Mouse (Mus musculus) urinary bladder, postnatal 10 days (tissue): ENCODE measurements around the gene Hoxd4.

Experiments used
- DNase-seq: peaks from one replicate; pipeline ENCODE4 v3.0.0; 2022; ENCODE audit warnings: low spot score

Gene Hoxd4

GRCm38 (mm10) chr2:74711721-74712621 lies at the start of gene Hoxd4, which contains the start of gene Hoxd3:
Hoxd4 (plus strand) TSS chr2:74711929.
Hoxd3 (plus strand) TSS chr2:74711927.
- DNase-seq = no peak

DNA sequence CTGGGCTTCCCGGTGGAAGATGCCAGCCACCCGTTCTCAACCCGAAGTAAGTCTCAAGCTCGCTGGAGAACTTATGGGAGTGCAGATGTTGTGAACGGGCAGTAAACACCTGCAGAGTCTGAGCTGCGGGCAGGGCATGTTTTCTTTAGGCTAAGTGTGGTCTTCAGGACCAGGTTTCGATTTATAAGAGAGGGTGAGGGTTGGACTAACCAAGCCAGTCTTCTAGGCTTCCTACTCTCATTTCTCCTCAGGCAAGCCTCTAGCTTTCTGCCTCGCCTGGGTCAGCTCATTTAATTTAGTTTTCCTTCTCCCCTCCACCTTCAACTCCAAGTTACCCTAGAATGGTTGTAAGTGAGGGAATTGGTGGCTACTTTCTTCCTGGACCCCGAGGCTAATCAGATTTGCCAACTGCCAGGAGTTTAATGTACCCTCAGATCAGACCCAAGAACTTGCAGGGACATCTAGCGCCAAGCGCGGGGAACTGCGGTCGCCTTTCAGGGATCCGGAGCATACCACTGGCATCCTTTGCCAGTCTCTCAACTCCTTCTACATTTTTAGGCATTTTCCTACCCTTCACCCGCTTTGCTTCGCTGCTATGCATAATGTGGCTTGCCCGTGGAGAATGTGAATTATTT lies 48.3 kb upstream of the Hoxd4 start:
- no peak for DNase-seq

- DNase-seq = no peak
Observed at GRCm38 (mm10) chr2:74666411-74666810, 45.3 kb upstream of the Hoxd4 start.

DNA sequence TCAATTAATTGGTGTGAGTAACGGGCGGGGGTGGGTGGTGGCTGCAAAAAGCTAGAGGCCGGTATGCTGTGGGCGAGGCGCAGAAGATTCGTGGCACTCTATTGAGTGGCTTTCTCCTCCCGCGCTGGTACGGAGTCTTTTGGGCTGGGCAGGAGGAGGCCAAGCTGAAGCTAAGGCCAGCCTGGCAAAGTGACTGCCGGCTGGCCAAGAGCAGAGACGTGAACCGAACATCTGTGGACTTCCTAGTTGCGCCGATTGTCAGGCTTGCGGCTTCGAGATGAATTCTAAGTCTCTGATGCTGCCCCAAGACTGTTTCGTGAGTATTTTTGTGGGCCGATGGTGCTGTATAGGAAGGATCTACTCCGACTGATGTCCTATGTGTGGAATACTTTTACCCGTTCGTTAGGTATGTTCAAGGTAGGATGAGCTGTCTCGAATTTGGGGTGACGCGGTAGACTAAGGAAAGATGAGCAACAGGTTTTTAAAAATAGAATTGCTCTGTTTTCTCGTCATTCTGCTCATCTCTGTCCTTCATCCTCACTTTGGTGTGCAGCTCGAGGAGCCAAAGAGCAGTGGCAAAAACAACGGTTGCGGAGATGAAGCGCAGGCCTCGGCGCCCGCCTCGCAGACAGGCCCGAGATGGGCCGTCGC lies 44.4 kb upstream of the Hoxd4 start:
- DNase-seq = no peak

DNA sequence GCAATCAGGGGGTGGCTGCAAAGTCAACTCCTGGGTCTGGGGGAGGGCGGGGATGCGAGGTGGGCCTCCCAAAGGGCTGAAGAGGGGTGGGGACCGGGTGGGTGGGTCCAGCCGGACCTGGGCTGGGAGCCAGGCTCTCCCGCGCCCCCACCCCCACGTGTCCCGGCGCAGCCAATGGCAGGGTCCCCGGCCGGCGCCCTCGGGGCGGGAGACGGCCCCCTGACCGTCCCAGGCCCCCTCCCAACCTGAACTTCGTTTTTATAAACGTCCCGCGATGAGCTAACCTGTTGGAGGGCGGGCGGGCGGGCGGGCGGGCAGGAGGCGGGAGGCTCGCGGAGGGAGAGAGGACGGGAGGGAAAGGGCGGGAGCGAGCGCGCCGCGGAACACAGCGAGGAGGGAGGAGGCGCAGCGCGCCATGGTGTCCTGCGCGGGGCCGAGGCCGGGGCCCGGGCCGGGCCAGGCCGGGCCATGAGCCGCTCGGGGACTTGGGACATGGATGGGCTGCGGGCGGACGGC lies 43.8 kb upstream of the Hoxd4 start, which contains the start of gene Hoxd13:
Hoxd13 (plus strand) TSS at position 469 of the 516 bp plus-strand sequence.
- DNase-seq = no peak

- DNase-seq = no peak
Observed at GRCm38 (mm10) chr2:74668370-74669229, 43.1 kb upstream of the Hoxd4 start.

- DNase-seq = no peak
Observed at GRCm38 (mm10) chr2:74669230-74669578, 42.5 kb upstream of the Hoxd4 start.

GRCm38 (mm10) chr2:74669650-74670235 lies 42.0 kb upstream of the Hoxd4 start:
- no peak for DNase-seq

- no peak for DNase-seq
Observed at GRCm38 (mm10) chr2:74670632-74671188, 41.0 kb upstream of the Hoxd4 start.

GRCm38 (mm10) chr2:74671847-74672246 lies 39.9 kb upstream of the Hoxd4 start:
- DNase-seq = no peak

DNA sequence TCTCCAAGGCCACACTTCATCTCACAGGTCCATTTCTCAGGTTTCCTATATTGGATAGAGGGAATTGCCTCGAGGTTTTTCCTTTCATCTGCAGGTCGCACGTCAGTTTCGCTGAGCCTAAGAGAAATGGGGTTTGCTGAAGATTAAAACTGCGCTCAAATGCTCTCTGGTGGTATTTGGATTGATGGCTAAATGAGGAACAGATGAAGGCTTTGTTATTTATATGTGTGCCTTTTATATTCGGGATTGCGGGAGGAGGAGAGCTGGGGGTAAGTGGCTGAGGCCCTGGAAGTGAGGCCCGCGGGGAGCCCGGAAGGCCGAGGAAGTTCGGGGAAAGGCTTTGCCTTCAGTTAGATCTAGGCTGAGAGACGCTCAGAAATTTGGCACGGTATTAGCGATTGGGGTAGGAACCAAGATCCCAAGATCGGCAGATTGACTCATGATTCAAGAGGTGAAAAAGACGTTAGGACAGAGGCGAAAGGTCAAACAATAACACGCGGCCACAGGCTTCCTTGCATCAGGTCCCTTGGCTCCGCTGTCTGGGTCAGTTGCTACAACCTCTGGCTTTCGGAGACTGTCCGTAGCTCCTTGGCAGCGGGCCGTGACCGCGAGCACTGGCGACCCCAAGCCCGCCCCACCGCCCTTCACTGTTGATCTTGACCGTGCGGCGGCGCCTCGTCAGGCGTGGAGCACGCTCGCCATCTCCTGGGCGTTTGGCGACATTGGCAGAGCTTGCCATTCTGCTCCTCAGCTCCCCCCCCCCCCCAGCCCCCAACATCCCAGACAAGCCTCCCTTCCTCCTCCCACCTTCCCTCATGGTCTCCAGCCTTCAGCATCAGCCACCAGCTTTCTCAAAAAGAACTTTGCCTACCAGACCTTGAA lies 39.0 kb upstream of the Hoxd4 start:
- no peak for DNase-seq

DNA sequence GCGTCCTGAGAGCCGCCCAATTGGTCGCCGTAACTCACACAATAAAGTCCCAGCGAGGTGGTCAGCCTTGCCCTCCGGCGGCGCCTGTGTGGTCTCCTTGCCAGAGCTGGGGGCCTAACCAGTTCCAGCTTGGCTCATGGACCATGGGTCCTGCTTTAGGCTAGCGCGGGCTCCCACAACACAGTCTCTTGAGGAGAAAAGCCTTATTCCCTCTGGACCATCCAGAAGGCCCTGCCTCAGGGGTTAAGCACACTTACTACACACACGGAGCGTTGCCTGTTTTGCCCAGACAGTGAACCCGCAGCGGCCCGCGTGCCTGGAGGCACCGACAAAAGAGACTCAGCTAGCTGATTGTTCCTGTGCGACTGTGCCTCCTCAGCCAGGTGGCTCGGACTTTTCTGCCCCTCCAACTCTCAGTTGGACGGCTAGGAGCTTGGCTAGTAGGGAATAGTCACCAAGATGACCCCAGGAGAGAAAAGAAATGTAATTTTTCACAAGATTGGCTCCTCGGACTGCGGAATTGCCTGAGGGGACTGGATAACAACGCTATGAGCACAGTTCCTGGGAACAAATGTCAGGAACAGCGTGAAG lies 37.8 kb upstream of the Hoxd4 start:
- DNase-seq = no peak

- DNase-seq = peak; percentile 9
Observed at GRCm38 (mm10) chr2:74674881-74675665, 36.7 kb upstream of the Hoxd4 start, which contains the start of gene Hoxd12. Hoxd12 (plus strand) TSS chr2:74675013.

- DNase-seq = peak; percentile 10
Observed at GRCm38 (mm10) chr2:74675666-74676282, 36.0 kb upstream of the Hoxd4 start.

DNA sequence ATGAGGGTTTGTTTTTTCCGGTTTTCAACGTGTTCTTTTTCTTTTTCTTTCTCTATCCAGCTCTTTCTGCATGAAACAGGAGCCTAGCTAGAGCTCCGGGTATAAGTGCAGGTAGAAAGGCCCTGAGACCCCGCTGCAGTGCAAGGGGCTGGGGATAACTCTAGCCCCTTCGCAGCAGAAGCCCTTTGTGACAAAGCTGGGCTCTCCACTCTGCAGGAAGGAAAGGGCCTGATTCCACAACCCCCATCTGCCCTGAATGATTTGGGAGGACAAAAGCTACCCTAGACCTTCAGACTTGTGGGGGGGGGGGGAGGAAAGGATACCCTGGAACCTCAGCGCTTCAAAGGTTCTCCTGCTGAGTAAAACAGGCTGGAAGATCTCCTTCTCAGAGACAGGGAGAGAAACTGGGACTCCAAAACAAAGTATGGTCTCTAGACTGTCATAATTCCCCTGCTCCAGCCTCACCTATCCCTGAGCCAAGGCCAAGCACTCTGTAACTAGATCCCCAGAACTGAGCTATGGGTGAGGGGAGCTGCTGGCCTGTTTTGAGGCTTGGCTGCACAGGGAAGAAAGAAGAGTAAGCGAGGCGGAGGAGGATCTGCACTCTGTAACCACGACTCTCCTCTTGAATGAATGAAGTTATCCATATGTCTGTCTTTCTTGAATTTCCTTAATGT lies 35.2 kb upstream of the Hoxd4 start:
- no peak for DNase-seq

- no peak for DNase-seq
Observed at GRCm38 (mm10) chr2:74677106-74677505, 34.6 kb upstream of the Hoxd4 start.

DNA sequence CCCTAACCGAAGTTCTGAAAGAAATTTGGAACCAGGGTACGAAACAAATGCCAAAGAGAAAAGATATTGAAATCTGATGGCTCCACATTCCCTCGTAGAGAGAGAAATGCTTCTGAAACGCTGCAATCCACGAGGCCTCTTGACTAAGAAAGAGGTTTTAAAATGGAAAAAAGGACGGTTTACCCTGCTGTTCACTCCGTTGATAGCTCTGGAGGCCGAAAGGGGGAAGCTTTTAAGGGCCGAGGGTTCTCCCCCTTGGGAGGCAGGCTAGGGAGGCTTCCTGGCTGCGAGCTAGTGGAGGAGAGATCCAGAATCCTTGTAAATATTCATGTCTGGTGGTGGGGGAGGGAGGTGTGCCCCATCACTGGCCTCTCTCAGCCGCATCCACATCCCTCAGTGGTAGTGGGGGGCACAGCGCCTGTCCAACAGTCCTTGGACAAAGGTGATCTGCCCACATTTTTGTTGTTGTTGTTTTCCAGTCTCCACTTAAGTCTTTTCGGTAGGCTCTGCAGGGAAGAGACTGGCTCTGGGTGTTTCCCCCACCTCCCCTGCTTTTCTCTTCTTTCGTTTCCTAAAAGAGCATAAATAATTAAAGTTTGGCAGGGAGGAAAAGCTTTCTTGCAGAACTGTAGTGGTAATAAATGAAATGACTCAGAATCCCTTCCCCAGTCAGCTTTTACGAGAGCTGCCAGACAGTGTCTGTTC lies 32.7 kb upstream of the Hoxd4 start, which contains the start of gene Hoxd11:
Hoxd11 (plus strand) TSS at position 667 of the 705 bp plus-strand sequence.
- no peak for DNase-seq
